Mouse (Mus musculus): ENCODE measurements around the gene Plekho1.

GRCm38 (mm10) chr3:95982129-95982528, 13.7 kb downstream of the Plekho1 start:
- no peak for TF ChIP-seq CTCF (IDR thresholded peaks at IDR 0.05; ENCODE audit: low read depth)
- no peak for TF ChIP-seq EP300 (optimal IDR thresholded peaks at IDR 0.05)
